9 mouse cellular contexts compared by ENCODE assay signal in the genomic region with DNA sequence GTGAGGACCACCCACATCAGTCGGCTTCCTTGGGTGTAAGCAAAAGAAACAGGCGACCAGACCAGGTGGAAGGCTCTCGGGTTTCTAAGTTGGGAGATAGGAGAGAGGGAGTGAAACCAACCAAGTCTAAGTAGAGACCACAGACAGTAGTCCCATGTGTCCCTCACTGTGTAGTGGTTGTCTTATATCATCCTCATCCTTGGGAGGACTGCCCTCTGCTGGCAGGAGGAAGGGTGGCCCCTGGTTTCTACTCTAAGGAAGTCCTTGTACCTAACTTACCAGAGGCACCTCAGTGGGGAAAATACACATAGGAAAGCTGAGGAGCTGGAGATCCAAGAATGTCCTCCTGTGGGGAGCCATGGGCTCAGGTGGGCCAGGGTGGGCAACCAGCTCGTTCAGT. TPM values are rescaled to one million over a fixed set of nuclear protein-coding genes. Genes with fewer than 3 reads are reported as not detected.
DNase-seq lines count a peak whose midpoint lies in the region; ATAC-seq and TF ChIP-seq lines count a peak whose summit lies in the region.
"Had no signal": no experiment of that assay in that cellular context is flagged by ENCODE, and none has a peak within 500 bp of the region (broad histone marks: within the 10 kb centered on the region; RNA-seq: fewer than 3 reads in every experiment).

No protein-coding gene starts in this region.

- H3K9me3 ChIP-seq in hindbrain, postnatal 0 days (ENCODE audit: low read length), result no peaks in the 10 kb centered on the region
- no peaks in the 10 kb centered on the region for H3K9me3 ChIP-seq in midbrain, embryonic 13.5 days
- H3K9me3 ChIP-seq: megakaryocyte, embryonic 14.5 days had no signal

- H3K36me3 ChIP-seq in hindbrain, postnatal 0 days (ENCODE audit: insufficient read depth, low read length), result no peaks in the 10 kb centered on the region
- no peaks in the 10 kb centered on the region for H3K36me3 ChIP-seq in midbrain, embryonic 13.5 days

- H3K27me3 ChIP-seq in hindbrain, postnatal 0 days (ENCODE audit: insufficient read depth, low read length), result no peaks in the 10 kb centered on the region
- no peaks in the 10 kb centered on the region for H3K27me3 ChIP-seq in midbrain, embryonic 13.5 days

- no peak overlapping the region for H3K27ac ChIP-seq in hindbrain, postnatal 0 days
- no peak overlapping the region for H3K27ac ChIP-seq in midbrain, embryonic 13.5 days

- ATAC-seq in hindbrain, postnatal 0 days, result peak; percentile 66
- ATAC-seq in midbrain, embryonic 13.5 days, result peak; percentile 53

- no peak overlapping the region for H3K4me2 ChIP-seq in hindbrain, postnatal 0 days (ENCODE audit: low read depth, low read length)
- no peak overlapping the region for H3K4me2 ChIP-seq in midbrain, embryonic 13.5 days (replicated peaks)

- H3K4me1 ChIP-seq in hindbrain, postnatal 0 days (ENCODE audit: insufficient read depth, low read length), result no peaks in the 10 kb centered on the region
- no peaks in the 10 kb centered on the region for H3K4me1 ChIP-seq in midbrain, embryonic 13.5 days (replicated peaks)
- H3K4me1 ChIP-seq: megakaryocyte, embryonic 14.5 days had no signal

- peak; percentile 78 for TF ChIP-seq CTCF in hindbrain, postnatal 0 days (IDR thresholded peaks at IDR 0.05; ENCODE audit: low read depth)

- 39% methylated on average over 4 of the region's 4 CpGs for WGBS in hindbrain, postnatal 0 days
- 51% methylated on average over 4 of the region's 4 CpGs for WGBS in midbrain, embryonic 13.5 days

- peak; percentile 53 for DNase-seq in gastrocnemius, postnatal 10 days
- no peak for DNase-seq in gastrocnemius, adult 18-20 months (ENCODE audit: low spot score)
- peak; percentile 47 for DNase-seq in adrenal gland, adult 2 months
- peak; percentile 64 for DNase-seq in embryo, embryonic 9.5 days (ENCODE audit: extremely low spot score)
- peak; percentile 63 for DNase-seq in hindbrain, postnatal 0 days (ENCODE audit: low spot score)
- DNase-seq in left cerebral cortex, adult 11 months (ENCODE audit: low spot score), result peak; percentile 46
- DNase-seq in testis, postnatal 14 days (ENCODE audit: low spot score), result peak; percentile 32

- H3K9ac ChIP-seq in hindbrain, postnatal 0 days (replicated peaks; ENCODE audit: low read length), result no peak overlapping the region
- H3K9ac ChIP-seq in midbrain, embryonic 13.5 days (replicated peaks), result no peak overlapping the region

- no peak overlapping the region for H3K4me3 ChIP-seq in hindbrain, postnatal 0 days (ENCODE audit: low read length)
- H3K4me3 ChIP-seq in midbrain, embryonic 13.5 days (replicated peaks), result no peak overlapping the region
- H3K4me3 ChIP-seq: megakaryocyte, embryonic 14.5 days had no signal

RNA-seq across cellular contexts. Expression of a gene that starts 23.8 kb away (rescaled TPM):
- total RNA-seq in gastrocnemius, postnatal 10 days (2021), result not detected
- total RNA-seq in gastrocnemius, adult 18-20 months (2021), result under 1 TPM in 1 of 2 experiments, not detected in 1; 0.09 TPM
- under 1 TPM; 0.17 to 0.72 TPM for total RNA-seq in adrenal gland, adult 2 months (2021)
- 0.06 and 0.15 TPM in 2 replicates for polyA plus RNA-seq in adrenal gland, adult 2 months (2012; rRNA removed)
- total RNA-seq in hindbrain, postnatal 0 days (2014; rRNA removed), result 0.16 and 0.22 TPM in 2 replicates
- polyA plus RNA-seq in hindbrain, postnatal 0 days (2015; fragmentation: Nextera tagmentation; extraction: Ambion mirVana), result 0.33 and 0.51 TPM in 2 replicates
- polyA plus RNA-seq in midbrain, embryonic 13.5 days (2015; fragmentation: Nextera tagmentation; extraction: Ambion mirVana), result 0.07 and 0.08 TPM in 2 replicates

RNA-seq across cellular contexts. Expression of a gene that starts 44.5 kb away (rescaled TPM):
- total RNA-seq in gastrocnemius, postnatal 10 days (2021), result under 1 TPM; 0.26 to 0.47 TPM
- under 1 TPM; 0.18 to 0.24 TPM for total RNA-seq in gastrocnemius, adult 18-20 months (2021)
- 1 to 10 TPM in 1 of 2 experiments, under 1 TPM in 1; 0.63 to 1.6 TPM for total RNA-seq in adrenal gland, adult 2 months (2021)
- polyA plus RNA-seq in adrenal gland, adult 2 months (2012; rRNA removed), result 1.1 and 1.9 TPM in 2 replicates
- 0.10 and 0.14 TPM in 2 replicates for total RNA-seq in hindbrain, postnatal 0 days (2014; rRNA removed)
- polyA plus RNA-seq in hindbrain, postnatal 0 days (2015; fragmentation: Nextera tagmentation; extraction: Ambion mirVana), result 0.28 and 0.29 TPM in 2 replicates
- 0.10 and 0.11 TPM in 2 replicates for polyA plus RNA-seq in midbrain, embryonic 13.5 days (2015; fragmentation: Nextera tagmentation; extraction: Ambion mirVana)
